Mouse (Mus musculus) kidney, embryonic 15.5 days (tissue): ENCODE results near the gene Mex3b. TPM values are rescaled to one million over a fixed set of nuclear protein-coding genes. Genes with fewer than 3 reads are reported as not detected.
A peak's percentile ranks its signal among the peaks of the same experiment; 100 is the strongest.

Experiments
- ATAC-seq: fragments of 200-750 bp; cut with Nextera tagmentation; replicated peaks from 2 replicates; pipeline ENCODE4 v1.8.0; 2017; ENCODE audit warnings: moderate TSS enrichment; ENCODE audit not compliant: low FRiP score
- H3K27ac ChIP-seq: fragments of 300-500 bp; sonication (generic); 2 replicates; pipeline ENCODE4 v1.5.1; 2015; ENCODE audit warnings: mild to moderate bottlenecking, inconsistent platforms
- H3K27me3 ChIP-seq: fragments of 300-500 bp; sonication (generic); 2 replicates; pipeline ENCODE4 v1.6.1; 2015; ENCODE audit warnings: inconsistent platforms
- H3K36me3 ChIP-seq: fragments of 300-500 bp; sonication (generic); 2 replicates; pipeline ENCODE4 v1.6.1; 2015; ENCODE audit warnings: inconsistent platforms
- H3K4me1 ChIP-seq: fragments of 300-500 bp; sonication (generic); 2 replicates; pipeline ENCODE4 v1.6.1; 2015; ENCODE audit warnings: inconsistent platforms
- H3K4me2 ChIP-seq: fragments of 300-500 bp; sonication (generic); 2 replicates; pipeline ENCODE4 v1.6.1; 2015; ENCODE audit warnings: moderate library complexity, mild to moderate bottlenecking, inconsistent platforms
- H3K4me3 ChIP-seq: fragments of 300-500 bp; sonication (generic); replicated peaks from 2 replicates; pipeline ENCODE4 v1.5.1; 2015; ENCODE audit warnings: mild to moderate bottlenecking, inconsistent platforms
- H3K9ac ChIP-seq: fragments of 300-500 bp; sonication (generic); 2 replicates; pipeline ENCODE4 v1.6.1; 2015; ENCODE audit warnings: mild to moderate bottlenecking, inconsistent platforms
- H3K9me3 ChIP-seq: fragments of 300-500 bp; sonication (generic); replicated peaks from 2 replicates; pipeline ENCODE4 v1.6.1; 2016; ENCODE audit warnings: inconsistent platforms
- WGBS: fragments of 180-500 bp; shearing (Covaris S2); methylation state at CpG from one replicate; pipeline ENCODE4 v1.1.7; 2015; ENCODE audit warnings: mixed read lengths; 5-methylcytosine and 5-hydroxymethylcytosine counted together
- polyA plus RNA-seq: library from polyadenylated mRNA; unstranded; fragments of >200 nt; fragmentation: Nextera tagmentation; extraction: Ambion mirVana; gene quantifications from 2 replicates; pipeline ENCODE4 v1.2.1, GENCODE M21; 2015

Mex3b gene
- polyA plus RNA-seq, 1 experiment from 2014 or later, result 11.3 TPM

GRCm38 (mm10) chr7:82869231-82870147, 2.4 kb downstream of the Mex3b start:
- Histone ChIP-seq H3K4me1 (peaks cover 29% of the 10 kb centered on the region), H3K9me3 (no peaks in the 10 kb centered on the region), H3K27ac (peak overlapping the region; percentile 99; the same call in 1 of the 2 replicates), H3K4me2 (peak overlapping the region; percentile 95), H3K36me3 (peaks cover 15% of the 10 kb centered on the region), H3K9ac (peak overlapping the region; percentile 93), H3K4me3 (peak overlapping the region; percentile 92), H3K27me3 (no peaks in the 10 kb centered on the region)
- WGBS, result 5% methylated on average over 56 of the region's 56 CpGs
- ATAC-seq, result no peak

- H3K9me3 ChIP-seq, result no peaks in the 10 kb centered on the region
- no peak for ATAC-seq
- WGBS, result 17% methylated on average over 18 of the region's 18 CpGs
- peaks cover 23% of the 10 kb centered on the region for H3K4me1 ChIP-seq
- H3K4me2 ChIP-seq, result peak overlapping the region; percentile 95
- peak overlapping the region; percentile 61; the same call in 1 of the 2 replicates for H3K27ac ChIP-seq
- peak overlapping the region; percentile 93 for H3K9ac ChIP-seq
- peak overlapping the region; percentile 92 for H3K4me3 ChIP-seq
- peaks cover 15% of the 10 kb centered on the region for H3K36me3 ChIP-seq
- H3K27me3 ChIP-seq, result no peaks in the 10 kb centered on the region
Observed at GRCm38 (mm10) chr7:82870148-82870513, 3.0 kb downstream of the Mex3b start.

GRCm38 (mm10) chr7:82876551-82876950, 9.4 kb downstream of the Mex3b start:
- 71% methylated on average over 5 of the region's 5 CpGs for WGBS
- ATAC-seq, result no peak

GRCm38 (mm10) chr7:82880016-82880415, 12.9 kb downstream of the Mex3b start:
- no peak for ATAC-seq
- H3K4me3 ChIP-seq, result no peak overlapping the region
- no peaks in the 10 kb centered on the region for H3K27me3 ChIP-seq
- H3K9ac ChIP-seq, result no peak overlapping the region
- H3K27ac ChIP-seq, result no peak overlapping the region
- H3K4me2 ChIP-seq, result no peak overlapping the region
- H3K36me3 ChIP-seq, result no peaks in the 10 kb centered on the region
- no peaks in the 10 kb centered on the region for H3K4me1 ChIP-seq
- H3K9me3 ChIP-seq, result 0 out of 2 replicates have a peak, but pooled peaks cover 3% of the 10 kb centered on the region
- WGBS, result 87% methylated on average over 5 of the region's 5 CpGs

More at GRCm38 (mm10) chr7:82876551-82876950, 9.4 kb downstream of the Mex3b start:
- Histone ChIP-seq H3K36me3 (no peaks in the 10 kb centered on the region), H3K27ac (no peak overlapping the region), H3K4me2 (no peak overlapping the region), H3K9me3 (0 out of 2 replicates have a peak, but pooled peaks cover 3% of the 10 kb centered on the region), H3K9ac (no peak overlapping the region), H3K4me3 (no peak overlapping the region), H3K4me1 (no peaks in the 10 kb centered on the region), H3K27me3 (no peaks in the 10 kb centered on the region)

GRCm38 (mm10) chr7:82880700-82881099, 13.6 kb downstream of the Mex3b start:
- no peak overlapping the region for H3K27ac ChIP-seq
- H3K9ac ChIP-seq, result no peak overlapping the region
- no peak for ATAC-seq
- H3K27me3 ChIP-seq, result no peaks in the 10 kb centered on the region
- no peaks in the 10 kb centered on the region for H3K4me1 ChIP-seq
- 88% methylated on average over 5 of the region's 5 CpGs for WGBS
- no peak overlapping the region for H3K4me2 ChIP-seq
- 0 out of 2 replicates have a peak, but pooled peaks cover 3% of the 10 kb centered on the region for H3K9me3 ChIP-seq
- no peak overlapping the region for H3K4me3 ChIP-seq
- H3K36me3 ChIP-seq, result no peaks in the 10 kb centered on the region

GRCm38 (mm10) chr7:82890317-82890850, 23.3 kb downstream of the Mex3b start:
- Histone ChIP-seq H3K36me3 (no peaks in the 10 kb centered on the region), H3K27me3 (no peaks in the 10 kb centered on the region), H3K27ac (no peak overlapping the region), H3K4me3 (no peak overlapping the region), H3K4me1 (peaks cover 4% of the 10 kb centered on the region), H3K9me3 (no peaks in the 10 kb centered on the region), H3K9ac (no peak overlapping the region), H3K4me2 (no peak overlapping the region)
- 82% methylated on average over 6 of the region's 6 CpGs for WGBS
- no peak for ATAC-seq

- Histone ChIP-seq H3K27ac (no peak overlapping the region), H3K4me1 (peaks cover 10% of the 10 kb centered on the region), H3K27me3 (no peaks in the 10 kb centered on the region), H3K36me3 (no peaks in the 10 kb centered on the region), H3K9ac (no peak overlapping the region), H3K4me3 (no peak overlapping the region), H3K9me3 (no peaks in the 10 kb centered on the region), H3K4me2 (no peak overlapping the region)
- WGBS, result 34% methylated on average over 1 of the region's 1 CpGs
- ATAC-seq, result no peak
Observed at GRCm38 (mm10) chr7:82890875-82891515, 23.9 kb downstream of the Mex3b start.

- Histone ChIP-seq H3K9ac (no peak overlapping the region), H3K27me3 (no peaks in the 10 kb centered on the region), H3K36me3 (no peaks in the 10 kb centered on the region), H3K9me3 (no peaks in the 10 kb centered on the region), H3K27ac (no peak overlapping the region), H3K4me3 (no peak overlapping the region), H3K4me1 (peaks cover 12% of the 10 kb centered on the region), H3K4me2 (no peak overlapping the region)
- WGBS, result 32% methylated on average over 1 of the region's 1 CpGs
- no peak for ATAC-seq
Observed at GRCm38 (mm10) chr7:82894366-82894765, 27.2 kb downstream of the Mex3b start.

- ATAC-seq, result no peak
- Histone ChIP-seq H3K27me3 (no peaks in the 10 kb centered on the region), H3K4me2 (no peak overlapping the region), H3K4me3 (no peak overlapping the region), H3K36me3 (no peaks in the 10 kb centered on the region), H3K4me1 (peaks cover 18% of the 10 kb centered on the region), H3K9me3 (no peaks in the 10 kb centered on the region), H3K9ac (no peak overlapping the region), H3K27ac (no peak overlapping the region)
- WGBS, result 18% methylated on average over 2 of the region's 2 CpGs
Observed at GRCm38 (mm10) chr7:82895606-82896005, 28.5 kb downstream of the Mex3b start.

GRCm38 (mm10) chr7:82896750-82897149, 29.6 kb downstream of the Mex3b start:
- no peaks in the 10 kb centered on the region for H3K36me3 ChIP-seq
- no peak overlapping the region for H3K4me3 ChIP-seq
- H3K4me1 ChIP-seq, result peaks cover 18% of the 10 kb centered on the region
- WGBS, result 56% methylated on average over 3 of the region's 3 CpGs
- no peak overlapping the region for H3K27ac ChIP-seq
- H3K27me3 ChIP-seq, result no peaks in the 10 kb centered on the region
- no peak overlapping the region for H3K4me2 ChIP-seq
- ATAC-seq, result no peak
- no peak overlapping the region for H3K9ac ChIP-seq
- H3K9me3 ChIP-seq, result no peaks in the 10 kb centered on the region

GRCm38 (mm10) chr7:82899459-82900297, 32.5 kb downstream of the Mex3b start:
- Histone ChIP-seq H3K27ac (no peak overlapping the region), H3K4me3 (no peak overlapping the region), H3K27me3 (no peaks in the 10 kb centered on the region), H3K9me3 (no peaks in the 10 kb centered on the region), H3K9ac (no peak overlapping the region), H3K4me2 (no peak overlapping the region), H3K36me3 (no peaks in the 10 kb centered on the region), H3K4me1 (peaks cover 22% of the 10 kb centered on the region)
- WGBS, result 36% methylated on average over 8 of the region's 8 CpGs
- ATAC-seq, result no peak
